Mouse (Mus musculus) frontal cortex, postnatal 14 days (tissue): ENCODE results near the gene Etd.
"Not testable (repeated sequence)": the region's sequence is repeated elsewhere in the genome, so short reads cannot be mapped to it uniquely, and the experiment has no call there.

Experiments used
- DNase-seq, 2 experiments: peaks; one replicate each; pipeline ENCODE4 v3.0.0; 2022; ENCODE audit warnings: low spot score in 2 of 2

The Etd gene

DNA sequence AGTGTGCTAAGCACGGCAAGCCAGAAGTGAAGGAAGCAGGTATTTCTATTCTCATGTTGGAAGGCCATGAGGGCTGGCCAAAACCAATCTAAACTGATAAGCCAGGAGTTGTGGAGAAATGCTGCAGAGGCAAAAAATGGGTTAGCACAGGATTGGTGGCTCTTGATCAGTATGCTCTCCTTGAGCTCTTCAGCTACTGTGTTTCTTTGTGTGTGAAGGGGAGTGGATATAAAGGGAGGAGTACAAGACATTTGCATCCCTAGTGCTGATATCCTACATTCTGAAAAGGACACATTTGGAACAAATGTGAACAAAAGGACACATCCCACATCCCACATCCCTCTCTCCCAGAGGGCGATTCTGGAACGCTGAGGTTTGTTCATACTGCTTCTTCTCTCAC, at the start of gene Etd:
Gene Etd, plus strand, starts transcription at position 301 of the 400 bp plus-strand sequence.
- no peak for DNase-seq

DNA sequence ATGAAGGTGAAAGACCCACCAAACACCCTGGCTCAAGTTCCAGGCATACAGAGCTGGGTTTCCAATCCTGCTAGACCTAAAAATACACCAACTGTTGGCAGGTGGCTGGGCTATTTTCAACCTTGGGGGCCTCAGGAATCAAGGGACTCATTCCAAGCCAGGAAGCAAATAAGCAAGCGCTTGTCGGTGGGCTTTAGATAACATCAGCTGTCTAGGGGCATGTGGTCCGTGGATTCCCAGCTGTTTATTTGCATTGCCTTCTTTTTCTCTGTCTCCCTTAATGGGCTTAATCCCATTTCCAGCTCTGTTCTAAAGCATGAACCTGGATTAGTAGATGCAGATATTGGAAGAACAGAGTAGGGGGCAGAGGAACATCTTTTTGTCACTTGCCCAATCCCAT, 48.4 kb upstream of the Etd start:
- DNase-seq, result no peak

DNA sequence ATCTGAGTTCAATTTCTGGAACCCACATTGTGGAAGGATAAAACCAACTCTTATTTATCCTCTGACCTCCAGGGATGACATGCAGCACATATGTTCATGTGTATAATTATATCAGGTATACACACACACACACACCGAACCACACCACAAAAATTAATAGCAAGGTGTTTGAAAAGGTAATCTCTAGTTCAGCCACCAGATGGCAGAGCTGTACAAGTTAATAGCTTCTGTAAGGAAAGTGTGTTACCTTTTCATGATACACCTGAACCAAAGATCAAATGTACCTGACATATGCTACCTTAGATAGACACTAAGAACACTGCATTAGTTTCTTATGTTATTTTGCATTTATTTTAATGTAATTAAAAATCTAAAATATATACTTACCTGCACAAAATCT, 1.8 kb upstream of the Etd start:
- no peak for DNase-seq

DNA sequence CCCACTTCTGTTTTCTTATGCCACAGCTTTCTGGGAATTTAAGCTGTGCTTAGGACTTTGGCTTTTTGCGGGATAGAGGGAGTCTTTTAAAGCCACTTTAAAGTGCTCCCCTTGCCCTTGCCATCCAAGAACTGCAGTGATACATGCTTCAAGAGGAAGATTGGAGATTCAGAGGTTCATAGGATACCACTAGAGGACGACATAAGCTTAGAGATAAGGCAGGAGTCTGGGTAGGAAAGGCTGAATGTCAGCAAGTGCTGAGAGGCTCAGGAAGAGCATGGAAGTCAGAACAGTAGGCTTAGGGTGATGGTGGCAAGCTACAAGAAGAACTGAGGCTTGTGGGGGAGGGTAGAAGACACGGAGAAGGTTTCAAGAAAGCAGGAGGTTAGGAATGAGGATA, 24.9 kb downstream of the Etd start:
- no peak for DNase-seq

DNA sequence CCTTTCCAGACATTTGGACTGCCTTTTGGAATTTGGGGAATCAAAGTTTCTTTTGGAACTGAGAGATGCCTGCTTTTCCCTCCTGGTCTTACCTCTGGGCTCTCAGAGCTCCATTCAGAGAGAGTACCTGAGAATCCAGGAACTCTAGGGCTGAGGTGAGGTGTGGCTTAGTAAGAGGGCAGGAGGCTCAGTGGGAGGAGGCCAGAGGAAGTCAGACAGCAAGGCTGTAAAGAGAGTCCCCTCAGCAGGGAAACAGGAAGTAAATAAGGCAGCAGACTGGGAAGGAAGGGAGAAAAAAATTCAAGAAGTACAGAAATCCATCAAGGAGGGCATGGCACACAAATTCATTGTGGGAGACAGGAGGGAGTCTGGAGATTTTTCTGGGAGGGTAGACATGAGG, 29.5 kb downstream of the Etd start:
- DNase-seq, result not testable (repeated sequence)
